Mouse (Mus musculus): ENCODE results near the gene Hdac4. TPM values are rescaled to one million over a fixed set of nuclear protein-coding genes. Genes with fewer than 3 reads are reported as not detected.

The Hdac4 gene
- polyA plus RNA-seq, 1 experiment, result 13.3 TPM

DNA sequence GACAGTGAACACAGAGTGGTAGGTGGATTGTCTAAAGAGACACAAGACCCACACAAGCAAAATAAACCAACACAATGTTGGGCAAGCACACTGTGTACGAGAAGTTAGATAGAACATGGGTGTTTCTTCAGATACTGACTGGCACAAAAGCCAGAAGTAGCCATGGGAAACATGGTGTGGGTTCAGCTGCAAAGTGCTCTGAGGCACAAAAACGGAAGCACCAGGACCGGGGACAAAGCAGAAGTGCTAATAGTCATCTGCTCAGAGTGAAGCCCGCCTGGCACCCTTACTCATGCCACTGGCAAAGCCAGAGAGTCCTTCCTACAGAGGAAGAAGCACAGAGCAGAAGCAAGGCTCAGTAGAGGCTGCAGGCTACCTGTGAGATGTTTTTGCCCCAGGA, 143.3 kb downstream of the Hdac4 start:
- Histone ChIP-seq H3K27ac (ENCODE audit: insufficient read depth, low read length) (peak overlapping the region; percentile 59; the same call in 1 of the 2 replicates), H3K27me3 (ENCODE audit: control insufficient read depth, insufficient read depth, low read length) (no peaks in the 10 kb centered on the region), H3K36me3 (ENCODE audit: control insufficient read depth, insufficient read depth, low read length) (no peaks in the 10 kb centered on the region), H3K4me3 (ENCODE audit: extremely low read depth, insufficient read depth, insufficient read length) (no peak overlapping the region), H3K4me1 (ENCODE audit: control insufficient read depth, insufficient read depth, insufficient read length) (peaks cover 16% of the 10 kb centered on the region; the same call in 1 of the 2 replicates)
- peak; percentile 23 to 39 for DNase-seq (ENCODE audit: low read depth in 1 of 2, low spot score in 2 of 2)
- WGBS, result 24% methylated on average over 4 of the region's 4 CpGs
- TF ChIP-seq CTCF (IDR thresholded peaks at IDR 0.05; ENCODE audit: extremely low read depth, insufficient read depth, insufficient read length, insufficient replicate concordance), result no peak
- TF ChIP-seq POLR2A (IDR thresholded peaks at IDR 0.05; ENCODE audit: low read depth, low read length), result no peak

DNA sequence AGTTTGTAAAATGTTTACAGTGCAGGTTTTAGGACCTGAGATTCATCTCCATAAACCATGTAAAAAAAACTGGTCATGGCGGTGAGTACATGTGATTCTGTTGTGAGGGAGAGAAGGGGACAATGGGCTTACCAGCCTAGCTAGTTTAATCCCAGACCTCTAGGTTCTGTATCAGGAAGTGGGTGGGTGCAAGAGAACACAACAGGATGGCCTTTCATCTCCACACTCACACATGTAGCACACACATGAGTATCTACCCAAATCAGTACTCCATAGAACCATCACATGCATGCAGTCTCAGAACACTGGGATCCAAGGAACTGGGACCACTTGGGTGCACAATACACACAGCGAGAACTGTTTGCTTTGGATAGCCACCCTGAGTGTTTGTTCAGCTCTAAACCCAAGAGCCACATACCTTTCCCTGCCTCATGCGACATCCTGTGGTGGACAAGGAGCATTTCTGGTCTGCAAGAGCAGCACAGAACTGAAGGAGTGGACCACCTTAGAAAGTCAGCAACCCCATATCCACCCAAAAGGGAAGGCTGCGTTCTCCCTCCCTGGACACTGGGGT, 143.9 kb downstream of the Hdac4 start:
- peak overlapping the region; percentile 59; the same call in 1 of the 2 replicates for H3K27ac ChIP-seq (ENCODE audit: insufficient read depth, low read length)
- H3K36me3 ChIP-seq (ENCODE audit: control insufficient read depth, insufficient read depth, low read length), result no peaks in the 10 kb centered on the region
- WGBS, result 70% methylated on average over 4 of the region's 4 CpGs
- H3K4me3 ChIP-seq (ENCODE audit: extremely low read depth, insufficient read depth, insufficient read length), result no peak overlapping the region
- H3K4me1 ChIP-seq (ENCODE audit: control insufficient read depth, insufficient read depth, insufficient read length), result peaks cover 16% of the 10 kb centered on the region; the same call in 1 of the 2 replicates
- no peak for TF ChIP-seq CTCF (IDR thresholded peaks at IDR 0.05; ENCODE audit: extremely low read depth, insufficient read depth, insufficient read length, insufficient replicate concordance)
- TF ChIP-seq POLR2A (IDR thresholded peaks at IDR 0.05; ENCODE audit: low read depth, low read length), result no peak
- no peaks in the 10 kb centered on the region for H3K27me3 ChIP-seq (ENCODE audit: control insufficient read depth, insufficient read depth, low read length)
- no peak for DNase-seq (ENCODE audit: low read depth in 1 of 2, low spot score in 2 of 2)

DNA sequence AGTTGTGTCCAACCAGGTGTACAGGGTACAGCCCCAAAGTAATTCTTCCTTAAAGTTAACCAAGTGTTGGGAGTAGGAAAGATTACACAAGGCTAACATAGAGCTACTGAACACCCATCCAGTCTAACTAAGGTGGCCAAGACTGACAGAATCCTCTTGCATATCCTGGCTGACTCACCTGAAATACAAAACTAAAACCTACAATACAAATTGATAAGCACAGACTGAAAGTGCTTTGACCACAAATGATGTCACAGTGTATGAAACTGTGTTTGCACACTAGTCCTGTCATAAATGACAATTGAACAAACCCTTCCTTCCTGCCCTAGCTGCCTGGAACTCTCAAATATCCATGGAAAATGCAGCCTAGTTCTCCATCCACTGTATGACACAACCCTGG, 144.5 kb downstream of the Hdac4 start:
- Histone ChIP-seq H3K36me3 (ENCODE audit: control insufficient read depth, insufficient read depth, low read length) (no peaks in the 10 kb centered on the region), H3K27ac (ENCODE audit: insufficient read depth, low read length) (no peak overlapping the region), H3K4me1 (ENCODE audit: control insufficient read depth, insufficient read depth, insufficient read length) (peaks cover 16% of the 10 kb centered on the region; the same call in 1 of the 2 replicates), H3K4me3 (ENCODE audit: extremely low read depth, insufficient read depth, insufficient read length) (no peak overlapping the region), H3K27me3 (ENCODE audit: control insufficient read depth, insufficient read depth, low read length) (no peaks in the 10 kb centered on the region)
- DNase-seq (ENCODE audit: low read depth in 1 of 2, low spot score in 2 of 2), result no peak
- TF ChIP-seq CTCF (IDR thresholded peaks at IDR 0.05; ENCODE audit: extremely low read depth, insufficient read depth, insufficient read length, insufficient replicate concordance), result no peak
- no peak for TF ChIP-seq POLR2A (IDR thresholded peaks at IDR 0.05; ENCODE audit: low read depth, low read length)

DNA sequence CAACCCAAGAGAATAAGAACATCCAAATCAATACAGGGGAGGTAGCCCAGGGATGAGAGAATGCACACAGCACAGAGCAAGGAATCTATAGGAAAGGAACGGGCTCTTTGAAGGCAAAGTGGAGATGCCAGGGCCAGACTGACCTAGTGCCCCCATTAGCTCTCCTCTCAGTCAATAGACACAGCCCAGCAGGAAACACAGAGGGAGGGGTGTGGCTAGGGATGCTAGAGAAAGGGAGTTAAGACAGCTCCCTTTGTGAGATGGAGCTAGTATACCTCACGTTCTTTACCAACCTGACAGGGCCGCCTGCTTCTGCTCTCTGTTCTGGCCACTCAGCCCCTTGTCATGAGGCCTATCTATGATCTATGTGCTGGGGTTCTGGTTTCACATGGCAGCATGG, 144.9 kb downstream of the Hdac4 start:
- Histone ChIP-seq H3K36me3 (ENCODE audit: control insufficient read depth, insufficient read depth, low read length) (no peaks in the 10 kb centered on the region), H3K27ac (ENCODE audit: insufficient read depth, low read length) (no peak overlapping the region), H3K4me3 (ENCODE audit: extremely low read depth, insufficient read depth, insufficient read length) (no peak overlapping the region), H3K4me1 (ENCODE audit: control insufficient read depth, insufficient read depth, insufficient read length) (peaks cover 16% of the 10 kb centered on the region; the same call in 1 of the 2 replicates), H3K27me3 (ENCODE audit: control insufficient read depth, insufficient read depth, low read length) (no peaks in the 10 kb centered on the region)
- 71% methylated on average over 3 of the region's 3 CpGs for WGBS
- TF ChIP-seq POLR2A (IDR thresholded peaks at IDR 0.05; ENCODE audit: low read depth, low read length) (no peak), CTCF (IDR thresholded peaks at IDR 0.05; ENCODE audit: extremely low read depth, insufficient read depth, insufficient read length, insufficient replicate concordance) (no peak)
- DNase-seq (ENCODE audit: low read depth in 1 of 2, low spot score in 2 of 2), result no peak

DNA sequence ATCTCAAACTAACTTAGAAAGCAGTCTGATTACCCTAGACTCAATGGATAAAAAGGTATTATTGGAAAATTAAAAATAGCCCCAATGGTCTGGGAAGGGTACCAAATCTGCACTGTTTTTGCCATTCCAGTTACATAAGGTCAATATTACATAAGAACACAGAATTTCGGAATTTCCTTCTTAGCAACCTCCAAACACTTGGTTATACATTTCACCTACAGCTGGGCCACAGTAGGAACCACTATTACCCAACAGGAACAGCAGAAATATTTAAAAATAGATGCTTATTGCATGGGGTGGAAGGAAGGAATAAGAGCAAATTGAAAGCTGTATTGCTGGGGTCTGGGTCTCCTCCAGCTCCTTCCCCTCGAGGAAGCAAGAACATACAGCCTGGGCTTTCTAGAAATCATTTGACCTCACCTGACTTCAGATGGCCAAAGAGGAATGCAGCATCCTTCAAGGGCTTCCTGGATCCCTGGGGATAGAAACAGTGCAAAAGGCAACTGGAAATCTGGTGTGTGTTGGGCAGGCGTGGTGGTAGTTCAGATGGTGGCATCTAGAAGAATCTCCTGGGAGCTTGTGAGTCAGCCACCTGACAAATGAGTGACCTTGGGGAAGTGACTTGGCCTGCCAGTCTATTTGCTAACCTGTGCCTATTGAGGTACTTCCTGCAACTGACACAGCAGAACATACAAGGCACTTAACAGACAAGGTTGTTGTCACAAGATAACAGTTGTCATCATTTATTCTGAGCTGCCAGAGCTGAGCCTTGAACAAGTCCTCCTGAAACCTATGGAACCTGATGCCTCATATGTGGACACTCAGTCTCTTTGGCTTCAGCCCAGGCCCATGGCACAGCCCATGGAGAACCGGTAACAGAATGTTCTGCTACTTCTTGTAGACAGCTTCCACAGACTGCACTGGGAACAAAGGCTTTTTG, 146.8 kb downstream of the Hdac4 start:
- peaks cover 16% of the 10 kb centered on the region; the same call in 1 of the 2 replicates for H3K4me1 ChIP-seq (ENCODE audit: control insufficient read depth, insufficient read depth, insufficient read length)

DNA sequence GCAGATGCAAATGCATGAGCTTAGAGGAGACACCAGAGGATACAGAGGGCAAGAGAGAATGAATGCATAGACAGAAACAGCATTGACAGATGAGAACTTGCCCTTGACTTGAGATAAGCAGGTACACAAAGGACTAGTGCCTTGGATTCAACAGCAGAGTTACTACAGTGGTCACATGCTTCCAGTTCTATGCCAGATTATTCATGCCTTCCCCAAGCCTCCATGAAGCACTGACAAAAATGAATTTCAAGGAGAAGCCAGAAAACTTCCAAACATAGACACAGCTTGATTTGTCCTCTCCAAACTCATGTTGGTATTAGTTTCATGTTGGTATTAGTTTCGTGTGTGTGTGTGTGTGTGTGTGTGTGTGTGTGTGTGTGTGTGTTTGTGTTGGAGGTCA, 149.8 kb downstream of the Hdac4 start:
- Histone ChIP-seq H3K4me1 (ENCODE audit: control insufficient read depth, insufficient read depth, insufficient read length) (no peaks in the 10 kb centered on the region), H3K4me3 (ENCODE audit: extremely low read depth, insufficient read depth, insufficient read length) (no peak overlapping the region), H3K27ac (ENCODE audit: insufficient read depth, low read length) (no peak overlapping the region), H3K36me3 (ENCODE audit: control insufficient read depth, insufficient read depth, low read length) (no peaks in the 10 kb centered on the region), H3K27me3 (ENCODE audit: control insufficient read depth, insufficient read depth, low read length) (no peaks in the 10 kb centered on the region)
- 96% methylated on average over 1 of the region's 1 CpGs for WGBS
- no peak for DNase-seq (ENCODE audit: low read depth in 1 of 2, low spot score in 2 of 2)
- no peak for TF ChIP-seq POLR2A (IDR thresholded peaks at IDR 0.05; ENCODE audit: low read depth, low read length)
- TF ChIP-seq CTCF (IDR thresholded peaks at IDR 0.05; ENCODE audit: extremely low read depth, insufficient read depth, insufficient read length, insufficient replicate concordance), result no peak

More for the DNA sequence above, 146.8 kb downstream of the Hdac4 start:
- 52% methylated on average over 4 of the region's 4 CpGs for WGBS
- no peak for TF ChIP-seq CTCF (IDR thresholded peaks at IDR 0.05; ENCODE audit: extremely low read depth, insufficient read depth, insufficient read length, insufficient replicate concordance)
- TF ChIP-seq POLR2A (IDR thresholded peaks at IDR 0.05; ENCODE audit: low read depth, low read length), result no peak
- no peak overlapping the region for H3K4me3 ChIP-seq (ENCODE audit: extremely low read depth, insufficient read depth, insufficient read length)
- DNase-seq (ENCODE audit: low read depth in 1 of 2, low spot score in 2 of 2), result no peak
- H3K27ac ChIP-seq (ENCODE audit: insufficient read depth, low read length), result no peak overlapping the region
- H3K36me3 ChIP-seq (ENCODE audit: control insufficient read depth, insufficient read depth, low read length), result no peaks in the 10 kb centered on the region
- no peaks in the 10 kb centered on the region for H3K27me3 ChIP-seq (ENCODE audit: control insufficient read depth, insufficient read depth, low read length)
